Mouse (Mus musculus): ENCODE data around the gene Snx29.
"Not testable (repeated sequence)": the region's sequence is repeated elsewhere in the genome, so short reads cannot be mapped to it uniquely, and the experiment has no call there.

- TF ChIP-seq CTCF, EP300 (IDR thresholded peaks at IDR 0.05): not testable (repeated sequence)
Observed at GRCm38 (mm10) chr16:11448696-11449095, 126.0 kb downstream of the Snx29 start.
